Mouse (Mus musculus): ENCODE data around the gene Elmod1.

Elmod1 gene

GRCm38 (mm10) chr9:53910331-53910730 lies 64.8 kb downstream of the Elmod1 start:
- no peak for DNase-seq (ENCODE audit: low read depth)

GRCm38 (mm10) chr9:53906798-53907197 lies 68.3 kb downstream of the Elmod1 start:
- DNase-seq (ENCODE audit: low read depth) = no peak

DNA sequence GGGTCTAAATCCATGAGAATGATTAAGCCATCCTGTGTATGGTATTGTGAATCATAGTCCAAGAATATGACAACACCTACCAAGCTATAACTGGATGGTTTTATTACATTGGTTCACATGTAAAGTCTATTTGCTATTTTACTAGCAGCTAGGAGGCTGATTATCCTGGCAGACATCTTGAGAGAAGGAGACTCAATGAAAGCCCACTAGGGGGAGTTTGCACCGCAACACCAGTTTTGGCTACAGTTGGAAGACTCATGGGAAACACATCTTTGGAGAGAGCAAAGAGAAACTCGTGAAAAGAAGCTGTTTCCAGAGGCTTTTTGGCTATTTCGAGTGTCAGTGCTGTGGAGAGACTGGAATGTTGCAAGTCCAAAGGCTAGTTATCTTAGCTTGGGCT lies 69.7 kb downstream of the Elmod1 start:
- DNase-seq (ENCODE audit: low read depth) = no peak

GRCm38 (mm10) chr9:53903215-53903842 lies 71.8 kb downstream of the Elmod1 start:
- DNase-seq (ENCODE audit: low read depth) = no peak

- DNase-seq (ENCODE audit: low read depth) = no peak
Observed at GRCm38 (mm10) chr9:53899836-53900235, 75.3 kb downstream of the Elmod1 start.

- DNase-seq (ENCODE audit: low read depth) = no peak
Observed at GRCm38 (mm10) chr9:53895827-53896226, 79.3 kb downstream of the Elmod1 start.

- no peak for DNase-seq (ENCODE audit: low read depth)
Observed at GRCm38 (mm10) chr9:53890075-53890474, 85.0 kb downstream of the Elmod1 start.

- no peak for DNase-seq (ENCODE audit: low read depth)
Observed at GRCm38 (mm10) chr9:53883588-53884280, 91.4 kb downstream of the Elmod1 start.

GRCm38 (mm10) chr9:53877423-53877822 lies 97.7 kb downstream of the Elmod1 start:
- DNase-seq (ENCODE audit: low read depth) = no peak

- DNase-seq (ENCODE audit: low read depth) = no peak
Observed at GRCm38 (mm10) chr9:53873239-53873638, 101.9 kb downstream of the Elmod1 start.
